Mouse (Mus musculus) neutrophil, adult 83 days (primary cell): ENCODE results near the gene Dtx4. TPM values are rescaled to one million over a fixed set of nuclear protein-coding genes. Genes with fewer than 3 reads are reported as not detected.

Experiments used
- total RNA-seq, 2 experiments: library from RNA; stranded (reverse); gene quantifications; one replicate each; pipeline ENCODE4 v1.2.4; 2023

Gene Dtx4
- 10 to 100 TPM; 17.8 to 20.2 TPM for total RNA-seq

GRCm38 (mm10) chr19:12501370-12502347 lies at the start of gene Dtx4:
TSS of gene Dtx4 (minus strand) at chr19:12501454.

GRCm38 (mm10) chr19:12545440-12545839 lies 44.2 kb upstream of the Dtx4 start, which contains the start of gene Fam111a:
TSS of gene Fam111a (plus strand) at chr19:12545740.

GRCm38 (mm10) chr19:12460282-12461249 lies 40.7 kb downstream of the Dtx4 start, which contains the start of gene Mpeg1:
TSS of gene Mpeg1 (plus strand) at chr19:12460779.

GRCm38 (mm10) chr19:12427605-12428004 lies 73.6 kb downstream of the Dtx4 start, which contains the start of gene Pfpl:
TSS of gene Pfpl (plus strand) at chr19:12427905.

GRCm38 (mm10) chr19:12417361-12417760 lies 83.9 kb downstream of the Dtx4 start, which contains the start of gene Olfr1441:
TSS of gene Olfr1441 (plus strand) at chr19:12417433.

Other genes with a start within 250 kb of the Dtx4 start
- gene Olfr235, start 240.4 kb downstream of the Dtx4 start, total RNA-seq = not detected
- not detected for gene Olfr1434, start 221.6 kb downstream of the Dtx4 start, total RNA-seq
- not detected for gene Olfr1436, start 202.3 kb downstream of the Dtx4 start, total RNA-seq
- not detected for gene Olfr1437, start 176.4 kb downstream of the Dtx4 start, total RNA-seq
- gene Olfr1438-ps1, start 165.5 kb downstream of the Dtx4 start, total RNA-seq = not detected
- gene Olfr1440, start 114.2 kb downstream of the Dtx4 start, total RNA-seq = not detected
- gene Olfr1441, start 84.0 kb downstream of the Dtx4 start, total RNA-seq = not detected
- gene Pfpl, start 73.5 kb downstream of the Dtx4 start, total RNA-seq = not detected
- 100 to 1,000 TPM; 738 to 792 TPM for gene Mpeg1, start 40.7 kb downstream of the Dtx4 start, total RNA-seq
- gene Fam111a, start 44.3 kb upstream of the Dtx4 start, total RNA-seq = 100 to 1,000 TPM; 141 to 162 TPM
- not detected for gene Gm4952, start 98.5 kb upstream of the Dtx4 start, total RNA-seq
- gene Glyat, start 131.9 kb upstream of the Dtx4 start, total RNA-seq = not detected
- not detected for gene Olfr1442, start 169.0 kb upstream of the Dtx4 start, total RNA-seq
- not detected for gene Olfr1443, start 176.7 kb upstream of the Dtx4 start, total RNA-seq
- gene Keg1, start 194.3 kb upstream of the Dtx4 start, total RNA-seq = not detected